26 mouse cellular contexts compared by ENCODE assay signal in genomic region chr13:55833921-55834320, GRCm38 (mm10). TPM values are rescaled to one million over a fixed set of nuclear protein-coding genes. Genes with fewer than 3 reads are reported as not detected.
DNase-seq lines count a peak whose midpoint lies in the region; ATAC-seq and TF ChIP-seq lines count a peak whose summit lies in the region.
"Had no signal": no experiment of that assay in that cellular context is flagged by ENCODE, and none has a peak within 500 bp of the region (broad histone marks: within the 10 kb centered on the region; RNA-seq: fewer than 3 reads in every experiment).

No protein-coding gene starts in this region.

- no peak for TF ChIP-seq CTCF in stomach, postnatal 0 days (IDR thresholded peaks at IDR 0.05; ENCODE audit: low read depth)

- 4% methylated on average over 7 of the region's 7 CpGs for WGBS in embryonic facial prominence, embryonic 14.5 days
- 13% methylated on average over 7 of the region's 7 CpGs for WGBS in limb, embryonic 14.5 days
- WGBS in stomach, postnatal 0 days, result 29% methylated on average over 7 of the region's 7 CpGs

- no peaks in the 10 kb centered on the region for H3K9me3 ChIP-seq in embryonic facial prominence, embryonic 14.5 days (ENCODE audit: control insufficient read depth, low read length)
- no peaks in the 10 kb centered on the region for H3K9me3 ChIP-seq in limb, embryonic 14.5 days (ENCODE audit: control insufficient read depth, low read length)
- no peaks in the 10 kb centered on the region for H3K9me3 ChIP-seq in stomach, postnatal 0 days (ENCODE audit: control insufficient read depth, low read length)
- H3K9me3 ChIP-seq: heart, embryonic 10.5 days; liver, embryonic 15.5 days; lung, embryonic 15.5 days had no signal

- no peak for TF ChIP-seq EP300 in stomach, postnatal 0 days (optimal IDR thresholded peaks at IDR 0.05)

- no peaks in the 10 kb centered on the region for H3K36me3 ChIP-seq in embryonic facial prominence, embryonic 14.5 days (ENCODE audit: control insufficient read depth, insufficient read depth, low read length)
- H3K36me3 ChIP-seq in limb, embryonic 14.5 days (ENCODE audit: control insufficient read depth, insufficient read depth, low read length), result peaks cover 4% of the 10 kb centered on the region; the same call in 1 of the 2 replicates
- H3K36me3 ChIP-seq in stomach, postnatal 0 days (ENCODE audit: control insufficient read depth, insufficient read depth, low read length), result no peaks in the 10 kb centered on the region
- H3K36me3 ChIP-seq: heart, embryonic 10.5 days; liver, embryonic 15.5 days; lung, embryonic 15.5 days had no signal

- peak overlapping the region; percentile 69 for H3K9ac ChIP-seq in embryonic facial prominence, embryonic 14.5 days (ENCODE audit: low read depth, low read length)
- peak overlapping the region; percentile 77 for H3K9ac ChIP-seq in limb, embryonic 14.5 days (ENCODE audit: low read depth, low read length, severe bottlenecking)
- peak overlapping the region; percentile 98 for H3K9ac ChIP-seq in stomach, postnatal 0 days (ENCODE audit: low read length)
- H3K9ac ChIP-seq: liver, embryonic 15.5 days; lung, embryonic 15.5 days had no signal

- DNase-seq in embryo, embryonic 10.5 days (ENCODE audit: low spot score), result peak; percentile 33
- no peak for DNase-seq in embryo, embryonic 11 days
- no peak for DNase-seq in embryonic facial prominence, embryonic 14.5 days (ENCODE audit: low spot score)
- DNase-seq in limb, embryonic 14.5 days (ENCODE audit: low spot score), result no peak
- DNase-seq in stomach, postnatal 0 days (ENCODE audit: low spot score), result no peak
- no peak for DNase-seq in lung, postnatal 14 days
- DNase-seq: adrenal gland, adult 8-10 months; cerebellum, adult 11-12 months; cerebellum, postnatal 25 days; kidney, adult 18-20 months; liver; lung, postnatal 4 days; thymus, postnatal 25 days had no signal

- no peak for TF ChIP-seq POLR2A in limb, embryonic 14.5 days (IDR thresholded peaks at IDR 0.05; ENCODE audit: borderline replicate concordance, extremely low read depth, insufficient read depth, insufficient read length)

- peak overlapping the region; percentile 57 for H3K4me2 ChIP-seq in embryonic facial prominence, embryonic 14.5 days (ENCODE audit: low read depth, low read length)
- peak overlapping the region; percentile 66 for H3K4me2 ChIP-seq in limb, embryonic 14.5 days (replicated peaks; ENCODE audit: low read depth, low read length, severe bottlenecking)
- H3K4me2 ChIP-seq in stomach, postnatal 0 days (replicated peaks; ENCODE audit: low read depth), result peak overlapping the region; percentile 81
- H3K4me2 ChIP-seq: liver, embryonic 15.5 days; lung, embryonic 15.5 days had no signal

- ATAC-seq in embryonic facial prominence, embryonic 14.5 days (ENCODE audit: low read depth), result no peak
- no peak for ATAC-seq in limb, embryonic 14.5 days (ENCODE audit: low FRiP score, low read depth)
- no peak for ATAC-seq in stomach, postnatal 0 days (ENCODE audit: low FRiP score, low TSS enrichment)
- ATAC-seq in inflammation-experienced regulatory T-cells, adult 6 months, result no peak
- ATAC-seq: activated CD4-positive, CD25-positive, alpha-beta regulatory T cell, adult 4 months; forebrain, embryonic 14.5 days; hindbrain, postnatal 0 days; midbrain, embryonic 16.5 days had no signal

- peak overlapping the region; percentile 53 for H3K27ac ChIP-seq in embryonic facial prominence, embryonic 14.5 days (replicated peaks; ENCODE audit: low read depth, low read length)
- 0 out of 2 replicates have a peak overlapping the region, but pooled peaks have one; percentile 46 for H3K27ac ChIP-seq in limb, embryonic 14.5 days (replicated peaks; ENCODE audit: low read depth, low read length)
- peak overlapping the region; percentile 98 for H3K27ac ChIP-seq in stomach, postnatal 0 days (replicated peaks)
- H3K27ac ChIP-seq: heart, embryonic 10.5 days; hindbrain, postnatal 0 days; left cerebral cortex, adult 2 months; liver, embryonic 15.5 days; lung, embryonic 15.5 days had no signal

- peaks cover 96% of the 10 kb centered on the region for H3K27me3 ChIP-seq in embryonic facial prominence, embryonic 14.5 days (replicated peaks; ENCODE audit: control insufficient read depth, insufficient read depth, low read length)
- H3K27me3 ChIP-seq in limb, embryonic 14.5 days (ENCODE audit: control insufficient read depth, insufficient read depth, low read length), result peaks cover 85% of the 10 kb centered on the region
- H3K27me3 ChIP-seq in stomach, postnatal 0 days (ENCODE audit: control insufficient read depth, insufficient read depth, low read length), result 0 out of 2 replicates have a peak, but pooled peaks cover 3% of the 10 kb centered on the region

- H3K4me3 ChIP-seq in embryonic facial prominence, embryonic 14.5 days (ENCODE audit: low read depth, low read length), result peak overlapping the region; percentile 42
- peak overlapping the region; percentile 47 for H3K4me3 ChIP-seq in limb, embryonic 14.5 days (replicated peaks; ENCODE audit: low read length)
- H3K4me3 ChIP-seq in stomach, postnatal 0 days (ENCODE audit: low read depth, low read length), result peak overlapping the region; percentile 87
- H3K4me3 ChIP-seq: heart, embryonic 10.5 days; left cerebral cortex, adult 2 months; liver, embryonic 15.5 days; lung, embryonic 15.5 days; myocyte had no signal

- H3K4me1 ChIP-seq in embryonic facial prominence, embryonic 14.5 days (ENCODE audit: control insufficient read depth, insufficient read depth, low read length), result no peaks in the 10 kb centered on the region
- peaks cover 10% of the 10 kb centered on the region for H3K4me1 ChIP-seq in limb, embryonic 14.5 days (ENCODE audit: control insufficient read depth, insufficient read depth, low read length)
- H3K4me1 ChIP-seq in stomach, postnatal 0 days (replicated peaks; ENCODE audit: control insufficient read depth, insufficient read depth), result 0 out of 2 replicates have a peak, but pooled peaks cover 3% of the 10 kb centered on the region

RNA-seq across cellular contexts. Expression of gene Pitx1, which starts 2.1 kb away (rescaled TPM):
- 39.7 and 44.9 TPM in 2 replicates for polyA plus RNA-seq in embryonic facial prominence, embryonic 14.5 days (2014; fragmentation: Nextera tagmentation; extraction: Ambion mirVana)
- 59.5 and 94.8 TPM in 2 replicates for polyA plus RNA-seq in limb, embryonic 14.5 days (2012; rRNA removed)
- polyA plus RNA-seq in limb, embryonic 14.5 days (2014; fragmentation: Nextera tagmentation; extraction: Ambion mirVana), result 63.1 and 84.6 TPM in 2 replicates
- 193 and 214 TPM in 2 replicates for polyA plus RNA-seq in stomach, postnatal 0 days (2015; fragmentation: Nextera tagmentation; extraction: Ambion mirVana)
- polyA plus RNA-seq in inflammation-experienced regulatory T-cells, adult 6 months (2017; shearing (Covaris generic)), result not detected
- polyA plus RNA-seq: activated CD4-positive, CD25-positive, alpha-beta regulatory T cell, adult 4 months; forebrain, embryonic 14.5 days; frontal cortex, adult 2 months; heart, postnatal 0 days; hindbrain, postnatal 0 days; myocyte had no signal

RNA-seq across cellular contexts. Expression of gene Catsper3, which starts 49.6 kb away (rescaled TPM):
- polyA plus RNA-seq in embryonic facial prominence, embryonic 14.5 days (2014; fragmentation: Nextera tagmentation; extraction: Ambion mirVana), result not detected in 2 replicates
- polyA plus RNA-seq in limb, embryonic 14.5 days (2012; rRNA removed), result 0.18 TPM in 2 replicates
- polyA plus RNA-seq in limb, embryonic 14.5 days (2014; fragmentation: Nextera tagmentation; extraction: Ambion mirVana), result 0.15 TPM in 1 of 2 replicates, not detected in the other
- polyA plus RNA-seq in stomach, postnatal 0 days (2015; fragmentation: Nextera tagmentation; extraction: Ambion mirVana), result 0.07 and 0.13 TPM in 2 replicates
- polyA plus RNA-seq in inflammation-experienced regulatory T-cells, adult 6 months (2017; shearing (Covaris generic)), result not detected
- polyA plus RNA-seq: forebrain, embryonic 14.5 days; liver, embryonic 15.5 days; lung, embryonic 15.5 days; small intestine, adult 2 months had no signal

Comparison
In these comparisons a context has a peak if more than half of its experiments do, and no peak if none do; other contexts are left out.
1. H3K27ac ChIP-seq: peak in every context shown above with its lines; median percentile 98 in stomach, postnatal 0 days; 53 in embryonic facial prominence, embryonic 14.5 days; 46 in limb, embryonic 14.5 days.
2. RNA of gene Pitx1, which starts 2.1 kb away (polyA plus RNA-seq): 193 to 214 TPM in stomach, postnatal 0 days, 59.5 to 94.8 TPM in limb, embryonic 14.5 days and 39.7 to 44.9 TPM in embryonic facial prominence, embryonic 14.5 days; not detected in inflammation-experienced regulatory T-cells, adult 6 months; every median in the first group is over 10 times any median in the second.
3. Peak in every context shown above with its lines, with median percentiles within 50 percentile points of each other: H3K4me2 ChIP-seq, H3K4me3 ChIP-seq and H3K9ac ChIP-seq.